Mouse (Mus musculus) heart, embryonic 15.5 days (tissue): ENCODE data around the gene Col5a1. TPM values are rescaled to one million over a fixed set of nuclear protein-coding genes. Genes with fewer than 3 reads are reported as not detected.

Experiments used
- ATAC-seq: fragments of 200-750 bp; cut with Nextera tagmentation; replicated peaks from 2 replicates; pipeline ENCODE4 v1.8.0; 2017; ENCODE audit warnings: low read depth, moderate TSS enrichment; ENCODE audit not compliant: insufficient number of reproducible peaks, insufficient read depth, low FRiP score
- H3K27ac ChIP-seq: fragments of 300-500 bp; sonication (generic); 2 replicates; pipeline ENCODE4 v1.5.1; 2015; ENCODE audit warnings: mild to moderate bottlenecking, inconsistent platforms
- H3K27me3 ChIP-seq: fragments of 300-500 bp; sonication (generic); 2 replicates; pipeline ENCODE4 v1.6.1; 2015; ENCODE audit warnings: inconsistent platforms
- H3K36me3 ChIP-seq: fragments of 300-500 bp; sonication (generic); 2 replicates; pipeline ENCODE4 v1.6.1; 2015; ENCODE audit warnings: mild to moderate bottlenecking, inconsistent platforms
- H3K4me1 ChIP-seq: fragments of 300-500 bp; sonication (generic); replicated peaks from 2 replicates; pipeline ENCODE4 v1.6.1; 2015; ENCODE audit warnings: inconsistent platforms
- H3K4me2 ChIP-seq: fragments of 300-500 bp; sonication (generic); 2 replicates; pipeline ENCODE4 v1.6.1; 2015; ENCODE audit warnings: inconsistent platforms, mild to moderate bottlenecking, moderate library complexity
- H3K4me3 ChIP-seq: fragments of 300-500 bp; sonication (generic); 2 replicates; pipeline ENCODE4 v1.5.1; 2015; ENCODE audit warnings: mild to moderate bottlenecking, inconsistent platforms
- H3K9ac ChIP-seq: fragments of 300-500 bp; sonication (generic); 2 replicates; pipeline ENCODE4 v1.6.1; 2015; ENCODE audit warnings: mild to moderate bottlenecking, inconsistent platforms
- H3K9me3 ChIP-seq: fragments of 300-500 bp; sonication (generic); replicated peaks from 2 replicates; pipeline ENCODE4 v1.6.1; 2016; ENCODE audit warnings: inconsistent platforms
- WGBS: fragments of 180-500 bp; shearing (Covaris S2); methylation state at CpG from one replicate; pipeline ENCODE4 v1.1.7; 2015; ENCODE audit warnings: mixed read lengths; 5-methylcytosine and 5-hydroxymethylcytosine counted together
- polyA plus RNA-seq: library from polyadenylated mRNA; unstranded; fragments of >200 nt; fragmentation: Nextera tagmentation; extraction: Ambion mirVana; gene quantifications from 2 replicates; pipeline ENCODE4 v1.2.1, GENCODE M21; 2015

The Col5a1 gene
- polyA plus RNA-seq, 1 experiment from 2014 or later, result 71.0 TPM

GRCm38 (mm10) chr2:28001206-28001605 is 115.0 kb downstream of the Col5a1 start:
- Histone ChIP-seq H3K9me3 (no peaks in the 10 kb centered on the region), H3K4me2 (no peak overlapping the region), H3K27me3 (no peaks in the 10 kb centered on the region), H3K4me3 (no peak overlapping the region), H3K4me1 (peaks cover 8% of the 10 kb centered on the region; the same call in 1 of the 2 replicates), H3K27ac (no peak overlapping the region), H3K9ac (no peak overlapping the region), H3K36me3 (peaks cover 13% of the 10 kb centered on the region; the same call in 1 of the 2 replicates)
- WGBS, result 90% methylated on average over 11 of the region's 11 CpGs
- no peak for ATAC-seq

GRCm38 (mm10) chr2:28005187-28005586 is 119.0 kb downstream of the Col5a1 start:
- H3K9me3 ChIP-seq, result no peaks in the 10 kb centered on the region
- peaks cover 20% of the 10 kb centered on the region for H3K4me1 ChIP-seq
- H3K4me2 ChIP-seq, result no peak overlapping the region
- 55% methylated on average over 4 of the region's 4 CpGs for WGBS
- H3K36me3 ChIP-seq, result peaks cover 5% of the 10 kb centered on the region; the same call in 1 of the 2 replicates
- H3K4me3 ChIP-seq, result no peak overlapping the region
- ATAC-seq, result no peak
- no peak overlapping the region for H3K27ac ChIP-seq
- H3K9ac ChIP-seq, result no peak overlapping the region
- no peaks in the 10 kb centered on the region for H3K27me3 ChIP-seq

- Histone ChIP-seq H3K36me3 (peaks cover 5% of the 10 kb centered on the region; the same call in 1 of the 2 replicates), H3K27ac (peak overlapping the region; percentile 46; the same call in 1 of the 2 replicates), H3K4me2 (no peak overlapping the region), H3K9me3 (no peaks in the 10 kb centered on the region), H3K4me3 (no peak overlapping the region), H3K4me1 (peaks cover 16% of the 10 kb centered on the region), H3K27me3 (no peaks in the 10 kb centered on the region), H3K9ac (no peak overlapping the region)
- ATAC-seq, result no peak; the same call in 1 of the 2 replicates
- 20% methylated on average over 4 of the region's 4 CpGs for WGBS
Measured at GRCm38 (mm10) chr2:28008261-28008660, 122.0 kb downstream of the Col5a1 start.

- 79% methylated on average over 3 of the region's 3 CpGs for WGBS
- peaks cover 4% of the 10 kb centered on the region; the same call in 1 of the 2 replicates for H3K36me3 ChIP-seq
Measured at GRCm38 (mm10) chr2:28012367-28012766, 126.1 kb downstream of the Col5a1 start.

GRCm38 (mm10) chr2:28014778-28015177 is 128.6 kb downstream of the Col5a1 start:
- H3K36me3 ChIP-seq, result peaks cover 10% of the 10 kb centered on the region; the same call in 1 of the 2 replicates
- no peak overlapping the region for H3K4me2 ChIP-seq
- no peak for ATAC-seq
- H3K4me3 ChIP-seq, result no peak overlapping the region
- H3K27me3 ChIP-seq, result no peaks in the 10 kb centered on the region
- WGBS, result 76% methylated on average over 3 of the region's 3 CpGs
- H3K27ac ChIP-seq, result no peak overlapping the region
- H3K9me3 ChIP-seq, result no peaks in the 10 kb centered on the region
- H3K9ac ChIP-seq, result no peak overlapping the region
- H3K4me1 ChIP-seq, result no peaks in the 10 kb centered on the region

More at GRCm38 (mm10) chr2:28012367-28012766, 126.1 kb downstream of the Col5a1 start:
- Histone ChIP-seq H3K9me3 (no peaks in the 10 kb centered on the region), H3K9ac (no peak overlapping the region), H3K27ac (no peak overlapping the region), H3K4me1 (peaks cover 13% of the 10 kb centered on the region), H3K4me2 (no peak overlapping the region), H3K4me3 (no peak overlapping the region), H3K27me3 (no peaks in the 10 kb centered on the region)
- no peak for ATAC-seq

GRCm38 (mm10) chr2:28024416-28024815 is 138.2 kb downstream of the Col5a1 start:
- 89% methylated on average over 6 of the region's 6 CpGs for whole genome bisulfite sequencing
- Histone ChIP-seq H3K9me3 (no peaks in the 10 kb centered on the region), H3K27me3 (no peaks in the 10 kb centered on the region), H3K4me2 (no peak overlapping the region), H3K4me1 (no peaks in the 10 kb centered on the region), H3K27ac (no peak overlapping the region), H3K9ac (no peak overlapping the region), H3K4me3 (no peak overlapping the region), H3K36me3 (peaks cover 20% of the 10 kb centered on the region)
- no peak for ATAC-seq

GRCm38 (mm10) chr2:28025776-28026175 is 139.6 kb downstream of the Col5a1 start:
- H3K4me1 ChIP-seq, result no peaks in the 10 kb centered on the region
- H3K9ac ChIP-seq, result no peak overlapping the region
- no peaks in the 10 kb centered on the region for H3K27me3 ChIP-seq
- H3K4me3 ChIP-seq, result no peak overlapping the region
- ATAC-seq, result no peak
- H3K9me3 ChIP-seq, result no peaks in the 10 kb centered on the region
- H3K4me2 ChIP-seq, result no peak overlapping the region
- 78% methylated on average over 4 of the region's 4 CpGs for WGBS
- H3K36me3 ChIP-seq, result peaks cover 20% of the 10 kb centered on the region
- no peak overlapping the region for H3K27ac ChIP-seq

GRCm38 (mm10) chr2:28031860-28032259 is 145.6 kb downstream of the Col5a1 start:
- 67% methylated on average over 9 of the region's 9 CpGs for WGBS
- peaks cover under 1% of the 10 kb centered on the region; the same call in 1 of the 2 replicates for H3K4me1 ChIP-seq
- 0 out of 2 replicates have a peak, but pooled peaks have one; percentile 35 for ATAC-seq
- H3K36me3 ChIP-seq, result peaks cover 13% of the 10 kb centered on the region
- no peak overlapping the region for H3K9ac ChIP-seq
- H3K4me3 ChIP-seq, result no peak overlapping the region
- H3K27ac ChIP-seq, result no peak overlapping the region
- no peaks in the 10 kb centered on the region for H3K27me3 ChIP-seq
- no peaks in the 10 kb centered on the region for H3K9me3 ChIP-seq
- no peak overlapping the region for H3K4me2 ChIP-seq

GRCm38 (mm10) chr2:28032469-28032868 is 146.2 kb downstream of the Col5a1 start:
- no peak overlapping the region for H3K4me2 ChIP-seq
- peaks cover 7% of the 10 kb centered on the region; the same call in 1 of the 2 replicates for H3K4me1 ChIP-seq
- WGBS, result 61% methylated on average over 11 of the region's 11 CpGs
- peaks cover 15% of the 10 kb centered on the region; the same call in 1 of the 2 replicates for H3K36me3 ChIP-seq
- no peak overlapping the region for H3K9ac ChIP-seq
- H3K9me3 ChIP-seq, result no peaks in the 10 kb centered on the region
- no peak overlapping the region for H3K4me3 ChIP-seq
- H3K27ac ChIP-seq, result no peak overlapping the region
- no peaks in the 10 kb centered on the region for H3K27me3 ChIP-seq
- no peak for ATAC-seq

GRCm38 (mm10) chr2:28034011-28034710 is 147.9 kb downstream of the Col5a1 start:
- H3K27me3 ChIP-seq, result no peaks in the 10 kb centered on the region
- no peak overlapping the region for H3K27ac ChIP-seq
- no peak overlapping the region for H3K4me2 ChIP-seq
- H3K9me3 ChIP-seq, result no peaks in the 10 kb centered on the region
- peaks cover 8% of the 10 kb centered on the region; the same call in 1 of the 2 replicates for H3K36me3 ChIP-seq
- peaks cover 18% of the 10 kb centered on the region for H3K4me1 ChIP-seq
- H3K4me3 ChIP-seq, result no peak overlapping the region
- no peak overlapping the region for H3K9ac ChIP-seq
- WGBS, result 85% methylated on average over 13 of the region's 13 CpGs
- ATAC-seq, result no peak

- no peak overlapping the region for H3K9ac ChIP-seq
- H3K36me3 ChIP-seq, result peaks cover 3% of the 10 kb centered on the region; the same call in 1 of the 2 replicates
- no peak overlapping the region for H3K27ac ChIP-seq
- no peak overlapping the region for H3K4me3 ChIP-seq
- WGBS, result 85% methylated on average over 13 of the region's 13 CpGs
- H3K27me3 ChIP-seq, result no peaks in the 10 kb centered on the region
- no peaks in the 10 kb centered on the region for H3K9me3 ChIP-seq
- H3K4me2 ChIP-seq, result no peak overlapping the region
- H3K4me1 ChIP-seq, result peaks cover 18% of the 10 kb centered on the region
- ATAC-seq, result no peak
Measured at GRCm38 (mm10) chr2:28036788-28037187, 150.6 kb downstream of the Col5a1 start.
